10 mouse cellular contexts compared by ENCODE assay signal in the genomic region with DNA sequence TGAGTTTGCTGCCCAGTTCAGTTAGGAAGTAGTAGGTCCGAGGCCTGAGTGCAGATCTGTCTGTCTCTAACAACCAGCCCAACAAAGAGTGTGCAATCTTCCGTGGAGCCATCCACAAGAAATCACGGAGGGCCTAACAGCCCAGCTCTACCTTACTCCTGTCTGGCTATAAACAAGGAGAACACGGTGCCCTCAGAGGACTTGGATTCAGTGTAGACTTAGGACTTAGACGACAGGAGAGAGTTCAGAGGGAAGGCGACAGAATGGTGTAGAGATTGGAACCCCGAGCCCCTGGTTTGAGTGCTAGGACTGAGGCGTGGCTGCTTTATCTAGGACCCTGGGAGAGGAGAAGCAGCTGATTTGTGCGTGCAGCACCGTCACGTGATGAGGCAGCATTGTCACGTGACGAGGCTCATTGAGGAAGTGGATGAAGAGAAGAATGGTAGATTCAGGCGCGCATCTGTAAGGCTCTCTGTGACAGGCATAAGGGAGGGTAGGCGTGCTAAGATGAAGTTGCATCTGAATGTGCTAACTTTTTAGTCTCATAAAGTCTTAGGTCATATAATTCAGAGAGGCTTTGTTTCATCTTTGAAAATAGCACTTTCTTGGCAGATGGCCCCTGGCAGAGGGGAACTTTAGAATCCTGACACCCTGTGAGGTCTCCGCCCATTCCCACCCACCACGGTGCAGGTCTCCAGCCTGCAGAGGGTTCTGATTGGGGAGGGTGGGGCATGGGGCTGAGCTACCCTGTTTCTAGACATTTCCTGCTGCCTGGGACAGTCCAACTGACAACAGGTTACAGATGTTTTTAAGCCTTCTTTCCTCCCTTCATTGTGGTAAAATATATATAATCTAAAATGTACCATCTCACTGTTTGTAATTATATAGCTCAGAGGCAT. TPM values are rescaled to one million over a fixed set of nuclear protein-coding genes. Genes with fewer than 3 reads are reported as not detected.
A peak's percentile ranks its signal among the peaks of the same experiment; 100 is the strongest.
DNase-seq lines count a peak whose midpoint lies in the region; ATAC-seq and TF ChIP-seq lines count a peak whose summit lies in the region.
"Had no signal": no experiment of that assay in that cellular context is flagged by ENCODE, and none has a peak within 500 bp of the region (broad histone marks: within the 10 kb centered on the region; RNA-seq: fewer than 3 reads in every experiment).

No protein-coding gene starts in this region.

- TF ChIP-seq POLR2A in ES-Bruce4 (IDR thresholded peaks at IDR 0.05; ENCODE audit: insufficient read depth, low read length), result no peak

- no peaks in the 10 kb centered on the region for H3K9me3 ChIP-seq in ES-Bruce4 (replicated peaks; ENCODE audit: control insufficient read depth, insufficient read depth, low read length, poor library complexity, severe bottlenecking)
- H3K9me3 ChIP-seq: neural tube, embryonic 15.5 days had no signal

- TF ChIP-seq CTCF in ES-Bruce4 (IDR thresholded peaks at IDR 0.05; ENCODE audit: low read depth, low read length), result no peak
- TF ChIP-seq CTCF in left cerebral cortex, adult 2 months (IDR thresholded peaks at IDR 0.05), result no peak

- ATAC-seq in inflammation-experienced regulatory T-cells, adult 6 months, result peak; percentile 65
- ATAC-seq in neutrophil, adult 5-6 weeks (ENCODE audit: extremely low read depth, insufficient number of reproducible peaks, low FRiP score, poor library complexity, severe bottlenecking), result peak; percentile 37; the same call in 1 of the 2 replicates

- peak; percentile 69; the same call in 1 of the 2 replicates for TF ChIP-seq EP300 in ES-Bruce4 (IDR thresholded peaks at IDR 0.05; ENCODE audit: insufficient read depth, low read depth, low read length)

- H3K4me1 ChIP-seq in ES-Bruce4 (ENCODE audit: control insufficient read depth, insufficient read depth, low read length), result no peaks in the 10 kb centered on the region

- no peak overlapping the region for H3K9ac ChIP-seq in ES-Bruce4 (ENCODE audit: low read depth, poor library complexity, severe bottlenecking)
- H3K9ac ChIP-seq: neural tube, embryonic 15.5 days had no signal

- H3K27me3 ChIP-seq in ES-Bruce4 (ENCODE audit: control insufficient read depth, insufficient read depth, low read length, poor library complexity, severe bottlenecking), result no peaks in the 10 kb centered on the region
- H3K27me3 ChIP-seq: neural tube, embryonic 15.5 days had no signal

- 0 out of 2 replicates have a peak overlapping the region, but pooled peaks have one; percentile 22 for H3K27ac ChIP-seq in ES-Bruce4 (ENCODE audit: insufficient read depth, low read length)
- no peak overlapping the region for H3K27ac ChIP-seq in left cerebral cortex, adult 2 months
- H3K27ac ChIP-seq: neural tube, embryonic 15.5 days had no signal

- intact Hi-C loops in left cerebral cortex, adult 2 months (cut with DNase I), result no loop called here

- no peaks in the 10 kb centered on the region for H3K36me3 ChIP-seq in ES-Bruce4 (ENCODE audit: control insufficient read depth, insufficient read depth, low read length, poor library complexity, severe bottlenecking)
- H3K36me3 ChIP-seq: neural tube, embryonic 15.5 days had no signal

- peak; percentile 89 for DNase-seq in heart, adult 11 months
- DNase-seq in heart, adult 8-10 months (ENCODE audit: low spot score), result no peak
- DNase-seq in urinary bladder, adult 18-20 months (ENCODE audit: low spot score in 2 of 2), result no peak
- no peak for DNase-seq in lung, postnatal 25 days (ENCODE audit: low spot score)
- no peak for DNase-seq in left cerebral cortex, adult 2 months (ENCODE audit: extremely low spot score in 1 of 2, low spot score in 2 of 2)
- DNase-seq: cerebellum, postnatal 14 days had no signal

- H3K4me3 ChIP-seq in ES-Bruce4 (ENCODE audit: low read depth, low read length), result peak overlapping the region; percentile 37; the same call in 1 of the 2 replicates
- no peak overlapping the region for H3K4me3 ChIP-seq in left cerebral cortex, adult 2 months
- H3K4me3 ChIP-seq: neural tube, embryonic 15.5 days had no signal

RNA-seq across cellular contexts. Expression of a gene that starts 59.1 kb away (rescaled TPM):
- 10 to 100 TPM; 17.7 to 21.2 (median 19.1) TPM for total RNA-seq in heart, adult 8-10 months (2022)
- polyA plus RNA-seq in ES-Bruce4 (2011; ENCODE audit: insufficient read depth, insufficient read length, low read depth, missing spikeins), result 36.9 and 42.5 TPM in 2 replicates
- 10 to 100 TPM; 37.0 to 46.4 (median 44.4) TPM for polyA plus RNA-seq in inflammation-experienced regulatory T-cells, adult 6 months (2017; shearing (Covaris generic))
- total RNA-seq in neutrophil, adult 5-6 weeks (2017), result 58.8 and 60.4 TPM in 2 replicates
- 10 to 100 TPM; 22.6 to 24.7 TPM for total RNA-seq in left cerebral cortex, adult 2 months (2021)
